Mouse (Mus musculus): ENCODE results near the gene H2al1g.
"Not testable (repeated sequence)": the region's sequence is repeated elsewhere in the genome, so short reads cannot be mapped to it uniquely, and the experiment has no call there.

The H2al1g gene

GRCm38 (mm10) chrX:11317956-11318355 is at the start of gene H2al1g:
TSS of gene H2al1g (plus strand) at chrX:11318256.
- not testable (repeated sequence) for DNase-seq (ENCODE audit: low spot score in 2 of 2)

GRCm38 (mm10) chrX:11269074-11269473 is 49.0 kb upstream of the H2al1g start:
- no peak for DNase-seq (ENCODE audit: low spot score in 2 of 2)

- DNase-seq (ENCODE audit: low spot score in 2 of 2) = no peak
Observed at GRCm38 (mm10) chrX:11273190-11273589, 44.9 kb upstream of the H2al1g start.

- no peak for DNase-seq (ENCODE audit: low spot score in 2 of 2)
Observed at GRCm38 (mm10) chrX:11277083-11277482, 41.0 kb upstream of the H2al1g start.

- DNase-seq (ENCODE audit: low spot score in 2 of 2) = no peak
Observed at GRCm38 (mm10) chrX:11280741-11281140, 37.3 kb upstream of the H2al1g start.

GRCm38 (mm10) chrX:11288306-11288882 is 29.7 kb upstream of the H2al1g start:
- no peak for DNase-seq (ENCODE audit: low spot score in 2 of 2)

- DNase-seq (ENCODE audit: low spot score in 2 of 2) = no peak
Observed at GRCm38 (mm10) chrX:11289244-11289643, 28.8 kb upstream of the H2al1g start.

GRCm38 (mm10) chrX:11298957-11299356 is 19.1 kb upstream of the H2al1g start, which contains the start of gene H2al1a:
TSS of gene H2al1a (plus strand) at chrX:11299257.
- DNase-seq (ENCODE audit: low spot score in 2 of 2) = not testable (repeated sequence)

- DNase-seq (ENCODE audit: low spot score in 2 of 2) = not testable (repeated sequence)
Observed at GRCm38 (mm10) chrX:11302132-11302531, 15.9 kb upstream of the H2al1g start, which contains the start of gene H2al1b. TSS of gene H2al1b (plus strand) at chrX:11302432.

- DNase-seq (ENCODE audit: low spot score in 2 of 2) = not testable (repeated sequence)
Observed at GRCm38 (mm10) chrX:11305355-11305754, 12.7 kb upstream of the H2al1g start, which contains the start of gene H2al1c. TSS of gene H2al1c (plus strand) at chrX:11305655.

- DNase-seq (ENCODE audit: low spot score in 2 of 2) = not testable (repeated sequence)
Observed at GRCm38 (mm10) chrX:11308524-11308923, 9.5 kb upstream of the H2al1g start, which contains the start of gene H2al1d. TSS of gene H2al1d (plus strand) at chrX:11308824.

GRCm38 (mm10) chrX:11311634-11312033 is 6.4 kb upstream of the H2al1g start, which contains the start of gene H2al1e:
TSS of gene H2al1e (plus strand) at chrX:11311934.
- not testable (repeated sequence) for DNase-seq (ENCODE audit: low spot score in 2 of 2)

GRCm38 (mm10) chrX:11314858-11315257 is 3.2 kb upstream of the H2al1g start, which contains the start of gene H2al1f:
TSS of gene H2al1f (plus strand) at chrX:11315158.
- not testable (repeated sequence) for DNase-seq (ENCODE audit: low spot score in 2 of 2)

- DNase-seq (ENCODE audit: low spot score in 2 of 2) = not testable (repeated sequence)
Observed at GRCm38 (mm10) chrX:11321192-11321591, 3.1 kb downstream of the H2al1g start, which contains the start of gene H2al1h. TSS of gene H2al1h (plus strand) at chrX:11321492.

- DNase-seq (ENCODE audit: low spot score in 2 of 2) = not testable (repeated sequence)
Observed at GRCm38 (mm10) chrX:11324359-11324758, 6.3 kb downstream of the H2al1g start, which contains the start of gene H2al1i. TSS of gene H2al1i (plus strand) at chrX:11324659.

GRCm38 (mm10) chrX:11327522-11327921 is 9.5 kb downstream of the H2al1g start, which contains the start of gene H2al1j:
TSS of gene H2al1j (plus strand) at chrX:11327822.
- not testable (repeated sequence) for DNase-seq (ENCODE audit: low spot score in 2 of 2)

GRCm38 (mm10) chrX:11345762-11346161 is 27.7 kb downstream of the H2al1g start:
- no peak for DNase-seq (ENCODE audit: low spot score in 2 of 2)

GRCm38 (mm10) chrX:11346756-11347155 is 28.7 kb downstream of the H2al1g start:
- DNase-seq (ENCODE audit: low spot score in 2 of 2) = no peak

GRCm38 (mm10) chrX:11360823-11361222 is 42.8 kb downstream of the H2al1g start:
- DNase-seq (ENCODE audit: low spot score in 2 of 2) = no peak

- DNase-seq (ENCODE audit: low spot score in 2 of 2) = peak; percentile 2 to 38
Observed at GRCm38 (mm10) chrX:11361261-11361660, 43.2 kb downstream of the H2al1g start.

- no peak for DNase-seq (ENCODE audit: low spot score in 2 of 2)
Observed at GRCm38 (mm10) chrX:11363890-11364289, 45.8 kb downstream of the H2al1g start.

- no peak for DNase-seq (ENCODE audit: low spot score in 2 of 2)
Observed at GRCm38 (mm10) chrX:11365151-11365550, 47.1 kb downstream of the H2al1g start.
